Mouse (Mus musculus): Measurements from ENCODE around the gene Fam71f2. TPM values are rescaled to one million over a fixed set of nuclear protein-coding genes. Genes with fewer than 3 reads are reported as not detected.

The Fam71f2 gene
- polyA plus RNA-seq, 1 experiment from 2014 or later = 0.61 TPM

GRCm38 (mm10) chr6:29317286-29317685, 37.9 kb downstream of the Fam71f2 start:
- no peak overlapping the region for H3K27ac ChIP-seq (replicated peaks; ENCODE audit: low read depth, low read length)
- WGBS = 61% methylated on average over 2 of the region's 2 CpGs
- no peaks in the 10 kb centered on the region for H3K36me3 ChIP-seq (ENCODE audit: control insufficient read depth, insufficient read depth, low read length)
- H3K4me1 ChIP-seq (ENCODE audit: control insufficient read depth, insufficient read depth, low read length) = no peaks in the 10 kb centered on the region
- no peak for DNase-seq (ENCODE audit: low spot score)
- no peaks in the 10 kb centered on the region for H3K9me3 ChIP-seq (ENCODE audit: control insufficient read depth, low read length)
- no peaks in the 10 kb centered on the region for H3K27me3 ChIP-seq (replicated peaks; ENCODE audit: control insufficient read depth, insufficient read depth, low read length)
- H3K4me3 ChIP-seq (ENCODE audit: low read depth, low read length) = no peak overlapping the region
- H3K9ac ChIP-seq (ENCODE audit: low read depth, low read length) = no peak overlapping the region
- H3K4me2 ChIP-seq (ENCODE audit: low read depth, low read length) = no peak overlapping the region
- no peak for ATAC-seq (ENCODE audit: low read depth)

GRCm38 (mm10) chr6:29317941-29318340, 38.5 kb downstream of the Fam71f2 start:
- 60% methylated on average over 3 of the region's 3 CpGs for WGBS
- Histone ChIP-seq H3K36me3 (ENCODE audit: control insufficient read depth, insufficient read depth, low read length) (no peaks in the 10 kb centered on the region), H3K4me1 (ENCODE audit: control insufficient read depth, insufficient read depth, low read length) (no peaks in the 10 kb centered on the region), H3K4me2 (ENCODE audit: low read depth, low read length) (no peak overlapping the region), H3K9me3 (ENCODE audit: control insufficient read depth, low read length) (no peaks in the 10 kb centered on the region), H3K27me3 (replicated peaks; ENCODE audit: control insufficient read depth, insufficient read depth, low read length) (no peaks in the 10 kb centered on the region), H3K4me3 (ENCODE audit: low read depth, low read length) (no peak overlapping the region), H3K9ac (ENCODE audit: low read depth, low read length) (no peak overlapping the region), H3K27ac (replicated peaks; ENCODE audit: low read depth, low read length) (no peak overlapping the region)
- ATAC-seq (ENCODE audit: low read depth) (no peak), DNase-seq (ENCODE audit: low spot score) (no peak)

DNA sequence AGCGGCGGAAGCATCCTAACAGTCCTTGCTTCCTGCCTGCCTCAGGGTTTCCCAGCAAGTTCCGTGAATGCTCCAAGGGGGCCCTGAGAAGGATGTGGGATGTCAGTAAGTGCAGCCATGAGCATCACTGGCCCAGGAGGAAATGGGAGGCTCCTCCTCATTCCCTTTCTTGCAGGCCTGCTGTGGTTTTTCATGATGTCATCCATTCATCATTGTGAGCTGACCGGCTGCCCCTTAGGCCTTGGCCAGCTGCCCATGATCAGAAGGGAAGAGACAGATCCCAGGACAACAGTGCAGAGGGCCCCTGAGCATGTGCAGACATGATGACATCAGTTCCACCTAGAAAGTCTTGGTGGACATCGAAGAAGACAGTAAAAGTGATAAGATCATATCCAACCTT, 39.5 kb downstream of the Fam71f2 start, which contains the start of gene Fam71f1:
Gene Fam71f1 (plus strand): TSS at position 262 of the 400 bp plus-strand sequence.
- ATAC-seq (ENCODE audit: low read depth) (0 out of 2 replicates have a peak, but pooled peaks have one; percentile 22), DNase-seq (ENCODE audit: low spot score) (peak; percentile 58)
- 62% methylated on average over 4 of the region's 5 CpGs for WGBS
- Histone ChIP-seq H3K4me1 (ENCODE audit: control insufficient read depth, insufficient read depth, low read length) (no peaks in the 10 kb centered on the region), H3K27me3 (replicated peaks; ENCODE audit: control insufficient read depth, insufficient read depth, low read length) (no peaks in the 10 kb centered on the region), H3K4me3 (ENCODE audit: low read depth, low read length) (no peak within 1 kb of the TSS), H3K36me3 (ENCODE audit: control insufficient read depth, insufficient read depth, low read length) (no peaks in the 10 kb centered on the region), H3K27ac (replicated peaks; ENCODE audit: low read depth, low read length) (no peak within 1 kb of the TSS), H3K9me3 (ENCODE audit: control insufficient read depth, low read length) (no peaks in the 10 kb centered on the region), H3K9ac (ENCODE audit: low read depth, low read length) (no peak within 1 kb of the TSS), H3K4me2 (ENCODE audit: low read depth, low read length) (no peak within 1 kb of the TSS)

- H3K4me3 ChIP-seq (ENCODE audit: low read depth, low read length) = no peak overlapping the region
- H3K27me3 ChIP-seq (replicated peaks; ENCODE audit: control insufficient read depth, insufficient read depth, low read length) = no peaks in the 10 kb centered on the region
- no peaks in the 10 kb centered on the region for H3K9me3 ChIP-seq (ENCODE audit: control insufficient read depth, low read length)
- no peak for DNase-seq (ENCODE audit: low spot score)
- H3K9ac ChIP-seq (ENCODE audit: low read depth, low read length) = no peak overlapping the region
- H3K4me1 ChIP-seq (ENCODE audit: control insufficient read depth, insufficient read depth, low read length) = no peaks in the 10 kb centered on the region
- H3K36me3 ChIP-seq (ENCODE audit: control insufficient read depth, insufficient read depth, low read length) = no peaks in the 10 kb centered on the region
- no peak overlapping the region for H3K27ac ChIP-seq (replicated peaks; ENCODE audit: low read depth, low read length)
- 59% methylated on average over 6 of the region's 6 CpGs for WGBS
- no peak for ATAC-seq (ENCODE audit: low read depth)
- no peak overlapping the region for H3K4me2 ChIP-seq (ENCODE audit: low read depth, low read length)
These were observed 42.2 kb downstream of the Fam71f2 start for GRCm38 (mm10) chr6:29321586-29321985.

GRCm38 (mm10) chr6:29322147-29322546, 42.8 kb downstream of the Fam71f2 start:
- Histone ChIP-seq H3K27me3 (replicated peaks; ENCODE audit: control insufficient read depth, insufficient read depth, low read length) (no peaks in the 10 kb centered on the region), H3K4me3 (ENCODE audit: low read depth, low read length) (no peak overlapping the region), H3K9ac (ENCODE audit: low read depth, low read length) (no peak overlapping the region), H3K9me3 (ENCODE audit: control insufficient read depth, low read length) (no peaks in the 10 kb centered on the region), H3K27ac (replicated peaks; ENCODE audit: low read depth, low read length) (no peak overlapping the region), H3K36me3 (ENCODE audit: control insufficient read depth, insufficient read depth, low read length) (no peaks in the 10 kb centered on the region), H3K4me2 (ENCODE audit: low read depth, low read length) (no peak overlapping the region), H3K4me1 (ENCODE audit: control insufficient read depth, insufficient read depth, low read length) (no peaks in the 10 kb centered on the region)
- ATAC-seq (ENCODE audit: low read depth) = no peak
- whole genome bisulfite sequencing = 87% methylated on average over 7 of the region's 7 CpGs
- no peak for DNase-seq (ENCODE audit: low spot score)

- Histone ChIP-seq H3K27ac (replicated peaks; ENCODE audit: low read depth, low read length) (no peak overlapping the region), H3K4me2 (ENCODE audit: low read depth, low read length) (no peak overlapping the region), H3K36me3 (ENCODE audit: control insufficient read depth, insufficient read depth, low read length) (no peaks in the 10 kb centered on the region), H3K4me3 (ENCODE audit: low read depth, low read length) (no peak overlapping the region), H3K27me3 (replicated peaks; ENCODE audit: control insufficient read depth, insufficient read depth, low read length) (no peaks in the 10 kb centered on the region), H3K9ac (ENCODE audit: low read depth, low read length) (no peak overlapping the region), H3K9me3 (ENCODE audit: control insufficient read depth, low read length) (no peaks in the 10 kb centered on the region), H3K4me1 (ENCODE audit: control insufficient read depth, insufficient read depth, low read length) (no peaks in the 10 kb centered on the region)
- WGBS = 73% methylated on average over 4 of the region's 4 CpGs
- ATAC-seq (ENCODE audit: low read depth) (no peak), DNase-seq (ENCODE audit: low spot score) (no peak)
These were observed 43.3 kb downstream of the Fam71f2 start for GRCm38 (mm10) chr6:29322735-29323134.

DNA sequence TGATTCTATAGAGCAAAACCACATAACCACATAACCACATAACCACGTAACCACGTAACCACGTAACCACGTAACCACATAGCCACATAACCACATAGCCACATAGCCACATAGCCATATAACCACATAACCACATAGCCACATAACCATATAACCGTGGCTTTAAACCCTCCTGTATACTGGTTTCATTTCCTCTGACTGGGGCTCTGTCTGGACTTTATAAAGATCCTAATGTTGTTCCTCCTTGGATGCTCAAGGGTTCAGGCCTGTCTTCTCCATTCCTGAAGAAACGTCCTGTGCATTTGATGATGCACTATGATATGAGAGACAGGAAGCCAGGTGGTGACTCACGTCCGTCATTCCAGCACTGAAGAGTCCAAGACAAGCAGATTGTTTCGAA, 47.6 kb downstream of the Fam71f2 start:
- no peak for DNase-seq (ENCODE audit: low spot score)
- H3K4me2 ChIP-seq (ENCODE audit: low read depth, low read length) = no peak overlapping the region
- no peaks in the 10 kb centered on the region for H3K9me3 ChIP-seq (ENCODE audit: control insufficient read depth, low read length)
- H3K27ac ChIP-seq (replicated peaks; ENCODE audit: low read depth, low read length) = no peak overlapping the region
- H3K27me3 ChIP-seq (replicated peaks; ENCODE audit: control insufficient read depth, insufficient read depth, low read length) = no peaks in the 10 kb centered on the region
- no peak for ATAC-seq (ENCODE audit: low read depth)
- no peak overlapping the region for H3K4me3 ChIP-seq (ENCODE audit: low read depth, low read length)
- WGBS = 81% methylated on average over 9 of the region's 9 CpGs
- H3K36me3 ChIP-seq (ENCODE audit: control insufficient read depth, insufficient read depth, low read length) = no peaks in the 10 kb centered on the region
- H3K4me1 ChIP-seq (ENCODE audit: control insufficient read depth, insufficient read depth, low read length) = no peaks in the 10 kb centered on the region
- H3K9ac ChIP-seq (ENCODE audit: low read depth, low read length) = no peak overlapping the region

DNA sequence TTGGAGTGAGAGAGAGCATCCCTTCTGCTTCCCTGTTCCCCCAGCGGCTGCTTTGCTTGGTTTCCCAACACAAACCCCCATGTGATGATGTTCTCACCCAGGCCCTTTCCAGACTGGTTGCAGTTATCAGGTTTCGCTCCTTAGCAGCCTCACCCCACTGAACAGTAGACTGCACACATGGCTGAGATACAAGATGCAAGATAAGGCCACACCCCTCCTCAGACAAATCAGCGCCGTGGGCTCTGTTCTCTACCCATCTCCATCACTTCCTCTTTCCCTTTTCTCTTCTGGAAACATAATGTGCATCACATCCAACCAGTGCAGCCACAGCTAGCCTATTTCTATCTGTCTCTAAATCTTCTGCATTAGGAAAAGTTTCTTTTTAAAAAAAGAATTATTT, 50.1 kb downstream of the Fam71f2 start:
- 0 out of 2 replicates have a peak, but pooled peaks cover 2% of the 10 kb centered on the region for H3K27me3 ChIP-seq (replicated peaks; ENCODE audit: control insufficient read depth, insufficient read depth, low read length)
- no peaks in the 10 kb centered on the region for H3K36me3 ChIP-seq (ENCODE audit: control insufficient read depth, insufficient read depth, low read length)
- no peak overlapping the region for H3K4me2 ChIP-seq (ENCODE audit: low read depth, low read length)
- 63% methylated on average over 4 of the region's 4 CpGs for WGBS
- H3K4me3 ChIP-seq (ENCODE audit: low read depth, low read length) = no peak overlapping the region
- H3K4me1 ChIP-seq (ENCODE audit: control insufficient read depth, insufficient read depth, low read length) = no peaks in the 10 kb centered on the region
- H3K27ac ChIP-seq (replicated peaks; ENCODE audit: low read depth, low read length) = no peak overlapping the region
- no peaks in the 10 kb centered on the region for H3K9me3 ChIP-seq (ENCODE audit: control insufficient read depth, low read length)
- ATAC-seq (ENCODE audit: low read depth) = no peak
- no peak overlapping the region for H3K9ac ChIP-seq (ENCODE audit: low read depth, low read length)
- DNase-seq (ENCODE audit: low spot score) = no peak

Measured in embryonic facial prominence, embryonic 14.5 days (tissue).